Mouse (Mus musculus) intestine, postnatal 0 days (tissue): ENCODE data around the gene Gper1. TPM values are rescaled to one million over a fixed set of nuclear protein-coding genes. Genes with fewer than 3 reads are reported as not detected.

Source experiments
- ATAC-seq: fragments of 200-750 bp; cut with Nextera tagmentation; 2 replicates; pipeline ENCODE4 v1.8.0; 2017; ENCODE audit warnings: mild to moderate bottlenecking, moderate TSS enrichment, moderate library complexity
- H3K27ac ChIP-seq: fragments of 300-500 bp; sonication (generic); 2 replicates; pipeline ENCODE4 v1.5.1; 2014; ENCODE audit warnings: mild to moderate bottlenecking, low read depth, low read length, moderate library complexity
- H3K27me3 ChIP-seq: fragments of 300-500 bp; sonication (generic); replicated peaks from 2 replicates; pipeline ENCODE4 v1.6.1; 2014; ENCODE audit warnings: low read length, mixed read lengths; ENCODE audit not compliant: control insufficient read depth, insufficient read depth
- H3K36me3 ChIP-seq: fragments of 300-500 bp; sonication (generic); 2 replicates; pipeline ENCODE4 v1.6.1; 2014; ENCODE audit warnings: mild to moderate bottlenecking, moderate library complexity; ENCODE audit not compliant: control insufficient read depth, insufficient read depth
- H3K4me1 ChIP-seq: fragments of 300-500 bp; sonication (generic); replicated peaks from 2 replicates; pipeline ENCODE4 v1.6.1; 2014; ENCODE audit warnings: antibody characterized with exemption, low read length, mixed read lengths; ENCODE audit not compliant: control insufficient read depth, insufficient read depth
- H3K4me2 ChIP-seq: fragments of 300-500 bp; sonication (generic); replicated peaks from 2 replicates; pipeline ENCODE4 v1.6.1; 2014; ENCODE audit warnings: low read depth, mild to moderate bottlenecking, moderate library complexity
- H3K4me3 ChIP-seq: fragments of 300-500 bp; sonication (generic); 2 replicates; pipeline ENCODE4 v1.5.1; 2014; ENCODE audit warnings: low read depth, low read length
- H3K9ac ChIP-seq: fragments of 300-500 bp; sonication (generic); 2 replicates; pipeline ENCODE4 v1.6.1; 2014; ENCODE audit warnings: mild to moderate bottlenecking, low read depth, low read length
- H3K9me3 ChIP-seq: fragments of 300-500 bp; sonication (generic); 2 replicates; pipeline ENCODE4 v1.6.1; 2016; ENCODE audit warnings: mixed run types; ENCODE audit not compliant: control insufficient read depth
- CTCF ChIP-seq: sonication (generic); IDR thresholded peaks from 2 replicates; pipeline ENCODE4 v1.5.1; 2016; ENCODE audit warnings: low read depth, mild to moderate bottlenecking, control low read depth, antibody characterized with exemption, moderate library complexity
- WGBS: fragments of 180-500 bp; shearing (Covaris S2); extraction: QIAGEN DNeasy Blood & Tissue Kit; methylation state at CpG from one replicate; pipeline ENCODE4 v1.1.7; 2014; 5-methylcytosine and 5-hydroxymethylcytosine counted together
- polyA plus RNA-seq: library from polyadenylated mRNA; unstranded; fragments of >200 nt; fragmentation: Nextera tagmentation; extraction: Ambion mirVana; gene quantifications from 2 replicates; pipeline ENCODE4 v1.2.1, GENCODE M21; 2015

The Gper1 gene
- 1.1 and 1.3 TPM in 2 replicates for polyA plus RNA-seq

DNA sequence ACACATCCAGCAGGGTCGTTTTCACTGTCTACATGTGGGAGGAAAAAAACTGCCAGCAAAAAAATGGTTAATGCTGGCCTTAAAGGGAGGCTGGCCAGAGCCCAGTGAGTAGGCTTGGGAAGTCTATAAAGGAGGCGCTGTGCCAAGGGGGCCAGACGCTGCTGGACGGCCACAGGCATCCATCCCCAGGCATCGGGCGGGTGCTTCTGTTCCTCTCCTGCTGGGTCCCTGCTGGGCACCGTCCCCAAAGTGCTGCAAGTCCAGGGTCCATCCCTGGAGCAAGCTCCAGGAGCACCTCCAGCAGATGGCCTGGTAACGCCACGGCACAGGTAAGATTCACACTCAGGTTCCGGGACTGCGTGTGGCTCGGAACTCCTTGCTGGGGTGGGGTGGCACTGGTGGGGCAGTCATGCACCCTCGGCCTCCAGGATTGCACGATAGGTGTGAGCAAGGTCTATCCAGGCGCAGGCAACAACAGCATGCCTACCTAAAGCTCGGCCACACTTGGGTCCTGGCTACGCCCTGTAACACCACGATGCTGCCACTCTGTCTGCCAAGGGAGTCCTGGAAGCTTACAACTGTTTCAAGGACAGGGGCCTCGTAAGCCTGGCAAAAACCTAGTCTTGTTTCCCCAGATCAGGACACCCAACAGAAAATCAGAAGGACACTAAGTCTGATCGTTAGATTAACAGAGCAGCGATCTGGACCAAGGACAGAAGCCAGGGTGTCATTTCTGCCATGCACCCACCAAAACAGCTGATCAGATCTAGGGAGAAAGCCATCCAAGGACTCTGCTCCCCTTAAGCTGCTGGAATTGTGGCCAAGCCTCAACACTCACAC, at the start of gene Gper1:
Gper1 (plus strand) TSS at position 126 of the 840 bp plus-strand sequence.
- H3K36me3 ChIP-seq = no peaks in the 10 kb centered on the region
- H3K9me3 ChIP-seq = no peaks in the 10 kb centered on the region
- no peaks in the 10 kb centered on the region for H3K27me3 ChIP-seq
- H3K27ac ChIP-seq = no peak within 1 kb of the TSS
- no peak for ATAC-seq
- H3K4me3 ChIP-seq = no peak within 1 kb of the TSS
- H3K4me1 ChIP-seq = no peaks in the 10 kb centered on the region
- no peak within 1 kb of the TSS for H3K9ac ChIP-seq
- peak within 1 kb of the TSS; percentile 27; the same call in 1 of the 2 replicates for H3K4me2 ChIP-seq
- WGBS = 51% methylated on average over 21 of the region's 21 CpGs
- no peak for TF ChIP-seq CTCF

DNA sequence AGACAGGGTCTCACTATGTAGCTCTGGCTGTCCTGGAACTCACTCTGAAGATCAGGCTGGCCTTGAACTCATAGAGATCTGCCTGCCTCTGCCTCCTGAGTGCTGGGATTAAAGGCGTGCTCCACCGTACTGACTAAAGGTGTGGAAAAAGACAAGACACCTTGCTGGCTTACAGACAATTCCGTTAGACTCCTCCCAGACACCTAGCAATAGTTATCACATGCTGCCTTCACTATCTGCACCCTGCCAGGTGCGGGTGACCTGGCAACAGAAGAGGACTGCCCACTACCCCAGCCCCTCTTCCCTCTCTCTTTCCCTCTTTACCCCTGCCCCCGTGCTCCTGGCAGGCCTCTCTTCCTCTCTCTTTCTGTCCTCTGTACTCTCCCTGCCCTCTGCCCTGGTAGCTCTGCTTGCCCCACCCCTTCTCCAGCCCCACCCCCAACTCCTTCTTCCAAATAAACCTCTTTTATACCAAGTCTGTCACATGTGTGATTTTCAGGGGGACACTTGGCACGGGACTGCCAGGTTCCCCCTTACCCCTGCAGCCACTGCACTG, 49.0 kb upstream of the Gper1 start:
- no peak for ATAC-seq
- no peak overlapping the region for H3K9ac ChIP-seq
- TF ChIP-seq CTCF = no peak
- H3K36me3 ChIP-seq = no peaks in the 10 kb centered on the region; the same call in 1 of the 2 replicates
- H3K4me3 ChIP-seq = no peak overlapping the region
- H3K4me2 ChIP-seq = no peak overlapping the region
- 55% methylated on average over 6 of the region's 6 CpGs for WGBS
- no peak overlapping the region for H3K27ac ChIP-seq
- H3K9me3 ChIP-seq = no peaks in the 10 kb centered on the region
- no peaks in the 10 kb centered on the region for H3K27me3 ChIP-seq
- peaks cover 7% of the 10 kb centered on the region; the same call in 1 of the 2 replicates for H3K4me1 ChIP-seq

DNA sequence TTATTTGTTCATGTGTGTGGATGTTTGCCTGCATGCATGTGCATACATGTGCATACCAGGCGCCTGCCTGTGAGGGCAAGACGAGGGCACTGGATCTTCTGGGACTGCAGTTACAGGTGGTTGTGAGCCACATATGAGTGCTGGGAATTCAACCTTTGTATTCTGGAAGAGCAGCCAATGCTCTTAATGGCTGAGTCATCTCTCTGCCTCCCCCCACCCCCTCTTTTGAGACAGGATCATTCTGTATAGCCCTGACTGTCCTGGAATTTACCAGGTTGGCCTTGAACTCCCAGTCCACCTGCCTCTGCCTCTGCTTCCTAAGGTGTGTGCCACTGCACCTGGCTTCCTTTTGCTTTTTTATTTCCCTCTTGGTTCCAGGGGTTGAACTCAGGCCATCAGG, 48.1 kb upstream of the Gper1 start:
- no peak for TF ChIP-seq CTCF
- Histone ChIP-seq H3K36me3 (no peaks in the 10 kb centered on the region; the same call in 1 of the 2 replicates), H3K4me1 (peaks cover 15% of the 10 kb centered on the region; the same call in 1 of the 2 replicates), H3K4me3 (no peak overlapping the region), H3K9me3 (no peaks in the 10 kb centered on the region), H3K4me2 (no peak overlapping the region), H3K27me3 (no peaks in the 10 kb centered on the region), H3K27ac (no peak overlapping the region), H3K9ac (no peak overlapping the region)
- ATAC-seq = no peak
- WGBS = 78% methylated on average over 2 of the region's 2 CpGs

DNA sequence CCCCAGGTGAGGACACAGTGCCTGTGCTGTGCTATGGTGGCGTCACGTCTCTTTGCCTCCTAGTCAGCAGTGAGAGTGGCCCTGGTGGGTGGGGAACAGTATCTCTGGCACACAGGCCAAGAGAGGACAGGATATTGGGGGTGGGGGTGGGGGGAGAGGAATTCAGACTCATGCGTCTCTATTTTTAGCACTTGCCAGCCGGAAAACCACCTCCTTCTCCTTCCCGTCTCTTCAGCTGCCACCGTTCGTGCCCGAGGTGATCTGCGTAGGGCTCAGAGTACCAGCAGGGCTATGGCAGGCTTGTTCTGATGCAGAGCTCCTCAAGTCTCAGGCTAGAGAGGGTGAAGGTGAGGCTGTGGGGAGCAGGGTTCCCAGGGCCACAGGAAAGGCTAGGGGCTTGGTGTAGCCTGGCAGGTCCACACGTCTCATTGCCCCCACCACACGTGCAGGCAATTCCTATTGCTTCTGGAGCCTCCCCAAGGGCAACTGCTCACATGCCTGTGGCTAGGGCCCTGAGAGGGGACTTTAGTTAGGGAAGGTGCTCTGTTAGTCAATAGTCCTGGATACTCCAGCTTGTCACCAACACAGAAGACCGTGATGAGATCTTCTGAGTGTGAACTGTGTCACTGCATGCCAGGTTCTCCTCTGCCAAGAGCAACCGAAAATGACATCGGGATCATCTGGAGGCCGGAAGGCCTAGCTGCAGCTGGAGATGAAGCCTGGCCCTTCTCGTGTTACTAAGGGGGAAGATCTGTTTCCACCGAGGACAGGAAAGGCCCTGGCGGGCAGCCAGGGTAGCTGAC, 45.3 kb upstream of the Gper1 start, which contains the start of gene Gpr146:
Gpr146 (plus strand) TSS at position 230 of the 803 bp plus-strand sequence.
- H3K4me2 ChIP-seq = no peak within 1 kb of the TSS
- no peaks in the 10 kb centered on the region for H3K36me3 ChIP-seq
- no peak within 1 kb of the TSS for H3K4me3 ChIP-seq
- H3K9me3 ChIP-seq = no peaks in the 10 kb centered on the region
- no peaks in the 10 kb centered on the region for H3K27me3 ChIP-seq
- H3K27ac ChIP-seq = no peak within 1 kb of the TSS
- no peak for TF ChIP-seq CTCF
- H3K9ac ChIP-seq = no peak within 1 kb of the TSS
- 63% methylated on average over 18 of the region's 18 CpGs for WGBS
- peaks cover 18% of the 10 kb centered on the region; the same call in 1 of the 2 replicates for H3K4me1 ChIP-seq
- no peak for ATAC-seq

DNA sequence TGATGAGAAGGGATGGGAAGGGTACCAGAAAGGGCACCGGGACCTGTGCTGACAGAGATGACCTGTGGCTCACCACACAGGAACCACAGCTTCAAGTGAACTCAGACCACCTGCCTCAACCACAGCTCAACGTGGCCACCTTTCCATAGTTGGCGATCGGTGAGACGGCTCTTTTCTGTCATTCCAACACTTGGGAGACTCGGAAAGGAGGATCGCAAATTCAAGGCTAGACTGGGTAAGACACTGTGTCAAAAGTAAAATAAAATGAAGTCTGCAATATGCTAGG, 44.7 kb upstream of the Gper1 start:
- no peak for TF ChIP-seq CTCF
- WGBS = 83% methylated on average over 7 of the region's 7 CpGs
- Histone ChIP-seq H3K4me1 (peaks cover 16% of the 10 kb centered on the region; the same call in 1 of the 2 replicates), H3K4me3 (no peak overlapping the region), H3K4me2 (no peak overlapping the region), H3K9ac (no peak overlapping the region), H3K27me3 (no peaks in the 10 kb centered on the region), H3K9me3 (no peaks in the 10 kb centered on the region), H3K36me3 (no peaks in the 10 kb centered on the region), H3K27ac (no peak overlapping the region)
- ATAC-seq = no peak
